Mouse (Mus musculus): ENCODE results near the gene Oas2.
"Not testable (repeated sequence)": the region's sequence is repeated elsewhere in the genome, so short reads cannot be mapped to it uniquely, and the experiment has no call there.

Oas2 gene

DNA sequence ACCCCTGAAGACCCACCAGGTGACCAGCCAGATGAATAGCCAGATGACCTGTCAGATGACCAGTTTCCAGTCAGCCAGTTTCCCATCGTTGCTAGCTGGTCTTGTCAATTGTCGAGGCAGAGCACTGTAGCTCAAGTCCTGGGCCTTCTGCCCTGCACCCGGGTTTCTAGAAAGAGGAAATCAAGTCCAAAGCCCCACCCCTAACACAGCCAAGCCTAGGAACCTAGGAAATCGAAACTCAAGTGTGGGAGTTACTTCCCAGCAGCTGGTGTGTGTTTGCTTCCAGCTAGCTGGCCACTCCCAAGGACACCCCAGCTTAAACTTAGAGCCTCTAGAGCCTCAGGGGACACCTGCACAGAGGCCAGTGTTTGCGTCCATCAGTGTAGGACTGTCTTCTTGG is at the start of gene Oas2:
TSS of gene Oas2 (minus strand) at position 166 of the 400 bp plus-strand sequence.
- no peak for DNase-seq

DNA sequence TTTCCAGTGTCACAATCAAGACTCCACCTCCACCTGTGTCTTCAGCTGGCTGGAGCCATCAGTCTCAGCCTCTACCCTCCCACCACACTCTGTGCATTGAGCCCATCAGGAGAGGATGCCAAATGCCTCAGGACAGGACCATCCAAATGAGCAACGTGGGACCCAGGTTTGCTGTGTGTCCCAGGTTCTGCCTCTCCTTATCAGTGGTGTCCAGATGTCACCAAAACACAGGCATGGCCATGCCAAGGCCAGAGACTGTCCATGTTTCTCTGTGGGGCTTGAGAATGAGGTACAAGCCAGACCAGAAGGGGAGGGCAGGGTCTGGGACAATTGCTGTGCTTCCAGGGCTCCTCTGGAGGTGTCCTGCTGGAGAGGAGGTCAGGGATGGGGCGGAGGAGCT is 49.3 kb upstream of the Oas2 start:
- not testable (repeated sequence) for DNase-seq

DNA sequence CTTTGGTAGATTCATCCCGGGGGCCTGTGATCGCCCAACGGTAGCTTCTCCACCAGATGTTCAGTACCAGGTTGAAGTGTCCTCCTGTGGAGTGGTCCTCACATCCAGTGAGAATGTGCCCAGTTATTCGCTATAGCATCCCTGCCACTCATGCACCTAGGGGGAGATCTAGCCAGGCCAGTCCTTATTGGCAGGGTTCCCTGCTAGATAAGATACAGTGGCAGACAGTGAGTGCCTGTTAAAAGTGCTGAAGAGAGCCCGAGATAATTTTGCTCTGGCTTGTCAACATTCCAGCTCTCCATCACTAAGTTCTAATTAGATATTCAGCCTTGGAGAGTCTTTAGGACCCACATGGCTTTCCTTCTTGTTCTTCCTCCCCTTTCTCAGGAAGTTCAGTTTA is 48.5 kb upstream of the Oas2 start:
- DNase-seq, result not testable (repeated sequence)

DNA sequence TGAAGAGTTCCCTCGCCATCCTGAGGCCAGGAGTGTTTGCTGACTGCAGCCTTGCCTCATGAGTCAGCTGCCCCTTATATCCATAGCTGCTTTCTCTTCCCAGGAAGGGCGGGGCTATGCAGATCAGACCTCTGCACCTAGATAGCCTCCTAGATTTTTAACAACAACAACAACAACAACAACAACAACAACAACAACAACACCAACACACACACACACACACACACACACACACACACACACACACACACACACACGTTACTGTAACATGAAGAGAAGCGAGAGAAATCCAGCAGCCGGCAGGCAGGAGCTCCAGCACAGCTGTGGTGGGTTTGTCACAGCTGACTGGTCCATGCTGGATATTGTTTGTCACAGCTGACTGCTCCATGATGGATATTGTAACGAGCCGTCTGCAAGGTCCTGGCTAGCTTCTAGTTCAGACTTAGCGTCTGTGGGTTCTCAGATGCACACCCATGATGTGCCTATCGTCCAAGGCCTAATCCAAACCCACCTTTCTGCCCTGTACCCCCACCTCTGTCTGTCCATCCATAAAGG is 45.9 kb upstream of the Oas2 start, which contains the start of gene Oas1e:
TSS of gene Oas1e (minus strand) at position 51 of the 555 bp plus-strand sequence.
- DNase-seq, result not testable (repeated sequence)

DNA sequence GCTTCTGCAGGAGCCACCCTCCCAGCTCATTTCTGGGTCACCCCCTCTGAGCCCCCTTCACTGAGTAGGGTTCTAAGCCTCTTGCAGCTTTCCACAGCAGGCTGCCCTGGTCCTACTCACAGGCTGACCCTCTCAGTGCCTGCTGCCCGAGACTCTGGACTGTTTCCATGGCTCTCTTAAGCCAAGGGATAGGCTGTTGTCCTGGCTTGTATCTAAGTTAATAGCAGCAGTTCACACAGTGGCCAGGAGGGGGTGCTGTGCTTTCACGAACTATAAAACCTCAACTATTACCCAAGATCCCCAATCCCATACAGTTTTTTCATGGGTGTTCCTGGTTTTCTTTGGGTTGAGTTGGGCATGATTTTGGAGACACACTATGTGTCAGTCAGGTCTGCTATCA is 43.4 kb upstream of the Oas2 start:
- DNase-seq, result peak; percentile 14

DNA sequence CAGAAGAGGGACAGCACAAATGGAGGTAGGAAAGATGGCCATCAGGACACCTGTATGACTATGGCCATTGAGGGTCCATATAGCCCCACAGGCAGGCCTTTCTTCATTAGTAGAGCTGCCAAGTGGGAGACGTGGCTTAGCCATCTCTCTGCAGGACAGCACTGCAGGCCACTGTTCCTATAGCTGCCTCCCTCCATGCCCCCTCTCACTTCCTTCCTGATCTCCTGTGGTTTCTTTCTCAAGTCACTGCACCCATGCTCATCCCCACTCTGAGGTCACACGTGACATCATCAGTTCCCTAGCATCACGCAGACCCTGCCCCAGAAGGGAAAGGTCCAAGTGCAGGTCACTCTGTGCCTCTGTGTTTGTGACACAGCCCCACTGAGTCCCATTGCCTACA is 37.4 kb upstream of the Oas2 start:
- no peak for DNase-seq

DNA sequence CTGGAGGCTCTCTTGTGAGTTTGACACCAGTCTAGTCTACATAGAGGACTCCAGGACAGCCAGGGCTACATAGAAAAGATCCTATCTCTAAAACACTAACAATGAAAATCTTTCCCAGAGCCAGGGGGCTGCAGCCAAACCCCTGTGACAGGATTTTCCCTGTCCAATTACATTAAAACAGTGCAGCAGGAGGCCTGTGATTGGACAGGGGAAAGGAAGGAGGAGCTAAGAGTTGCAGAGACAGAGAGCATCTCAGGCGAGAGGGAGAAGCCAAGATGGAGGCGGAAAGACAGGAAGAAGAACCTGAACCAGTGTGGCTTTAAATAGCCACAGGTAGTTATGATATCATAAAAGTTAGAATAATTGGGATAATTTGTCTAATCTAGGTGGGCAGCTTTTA is 32.8 kb upstream of the Oas2 start:
- DNase-seq, result no peak

DNA sequence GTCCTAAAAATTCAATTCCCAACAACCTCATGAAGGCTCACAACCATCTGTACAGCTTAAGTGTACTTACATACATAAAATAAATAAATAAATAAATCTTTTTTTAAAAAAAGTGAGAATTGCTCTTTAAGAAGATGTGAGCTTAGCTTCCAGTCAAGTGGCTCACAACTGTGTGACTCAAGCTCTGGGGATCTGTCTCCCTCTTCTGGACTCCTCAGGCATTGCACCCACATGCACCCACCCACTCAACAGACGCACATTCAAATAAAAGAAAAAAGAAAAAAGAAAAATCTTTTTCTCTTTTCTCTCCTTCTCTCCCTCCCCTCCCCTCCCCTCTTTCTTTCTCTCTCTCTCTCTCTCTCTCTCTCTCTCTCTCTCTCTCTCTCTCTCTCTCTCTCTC is 32.0 kb upstream of the Oas2 start:
- no peak for DNase-seq

DNA sequence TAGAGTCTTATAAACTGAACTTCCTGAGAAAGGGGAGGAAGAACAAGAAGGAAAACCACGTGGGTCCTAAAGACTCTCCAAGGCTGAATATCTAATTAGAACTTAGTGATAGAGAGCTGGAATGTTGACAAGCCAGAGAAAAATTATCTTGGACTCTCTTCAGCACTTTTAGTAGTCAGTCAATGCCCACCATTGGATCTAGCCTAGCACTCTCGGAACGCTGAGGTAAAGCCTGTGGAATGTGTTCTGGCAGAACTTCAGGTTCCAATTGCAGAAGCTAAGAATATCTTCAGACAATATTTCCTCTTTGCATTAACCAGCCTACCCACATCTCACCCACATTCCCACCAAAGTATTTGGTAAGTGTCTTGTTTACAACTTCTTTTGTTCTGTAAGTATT is 30.3 kb upstream of the Oas2 start:
- DNase-seq, result no peak

DNA sequence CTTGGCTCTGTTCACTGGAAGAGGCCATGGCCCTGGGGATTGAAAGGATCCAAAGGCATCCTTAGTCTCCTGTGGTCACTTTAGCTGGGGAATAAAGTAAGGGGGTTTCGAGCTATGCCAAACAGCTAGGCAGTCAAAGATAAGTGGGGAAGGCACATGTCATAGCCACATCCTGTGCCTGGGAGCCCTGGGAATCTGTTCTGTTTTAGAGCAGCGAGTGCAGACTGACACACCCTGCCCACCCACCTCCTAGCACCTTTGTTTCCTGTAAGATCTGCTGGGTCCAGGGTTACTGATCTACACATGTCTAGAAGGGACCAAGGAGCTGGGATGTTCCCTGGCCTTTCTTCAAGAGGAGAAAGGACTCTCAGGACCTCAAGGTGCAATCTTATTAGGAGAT is 29.3 kb upstream of the Oas2 start:
- DNase-seq, result no peak

DNA sequence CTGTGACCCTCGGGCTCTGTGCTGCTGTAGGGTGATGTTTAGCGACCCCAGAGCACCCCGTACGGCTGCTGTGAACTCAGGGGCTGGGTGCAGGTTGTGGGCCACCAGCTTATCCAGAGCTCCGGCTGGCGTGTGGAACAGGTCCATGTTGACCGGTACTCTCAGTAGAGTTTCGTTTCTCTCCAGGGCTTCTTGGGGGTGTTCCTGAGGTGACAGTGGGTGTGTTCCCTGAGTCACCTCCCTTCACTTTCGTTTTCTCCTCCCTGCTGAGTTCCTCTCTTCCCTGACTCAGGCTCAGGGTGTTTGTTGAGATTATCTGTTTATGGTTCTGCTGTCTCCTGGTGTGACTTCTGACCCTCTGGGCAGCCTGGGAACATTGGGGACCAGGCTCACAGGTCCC is 27.8 kb upstream of the Oas2 start, which contains the start of gene Oas3:
TSS of gene Oas3 (minus strand) at position 184 of the 400 bp plus-strand sequence.
- DNase-seq, result no peak

DNA sequence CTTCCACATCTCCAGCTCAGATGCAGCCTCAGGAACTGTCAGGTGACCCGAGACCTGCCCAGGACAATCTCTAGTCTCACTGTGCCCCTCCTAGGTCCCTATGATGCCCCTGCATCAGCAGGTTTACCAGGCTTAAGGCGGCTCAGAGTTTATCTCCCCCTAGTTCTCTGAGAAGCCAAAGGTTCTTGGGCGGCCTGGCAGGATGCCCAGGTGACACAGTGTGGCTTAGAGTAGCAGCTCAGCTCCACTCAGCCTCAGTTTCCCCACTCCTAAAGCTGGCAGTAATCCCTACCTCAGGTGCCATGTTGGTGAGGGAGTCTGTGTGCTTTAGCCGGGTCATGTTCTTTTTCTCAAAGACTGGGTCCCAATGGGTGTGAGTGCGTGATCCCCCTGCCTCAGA is 27.1 kb upstream of the Oas2 start:
- no peak for DNase-seq

DNA sequence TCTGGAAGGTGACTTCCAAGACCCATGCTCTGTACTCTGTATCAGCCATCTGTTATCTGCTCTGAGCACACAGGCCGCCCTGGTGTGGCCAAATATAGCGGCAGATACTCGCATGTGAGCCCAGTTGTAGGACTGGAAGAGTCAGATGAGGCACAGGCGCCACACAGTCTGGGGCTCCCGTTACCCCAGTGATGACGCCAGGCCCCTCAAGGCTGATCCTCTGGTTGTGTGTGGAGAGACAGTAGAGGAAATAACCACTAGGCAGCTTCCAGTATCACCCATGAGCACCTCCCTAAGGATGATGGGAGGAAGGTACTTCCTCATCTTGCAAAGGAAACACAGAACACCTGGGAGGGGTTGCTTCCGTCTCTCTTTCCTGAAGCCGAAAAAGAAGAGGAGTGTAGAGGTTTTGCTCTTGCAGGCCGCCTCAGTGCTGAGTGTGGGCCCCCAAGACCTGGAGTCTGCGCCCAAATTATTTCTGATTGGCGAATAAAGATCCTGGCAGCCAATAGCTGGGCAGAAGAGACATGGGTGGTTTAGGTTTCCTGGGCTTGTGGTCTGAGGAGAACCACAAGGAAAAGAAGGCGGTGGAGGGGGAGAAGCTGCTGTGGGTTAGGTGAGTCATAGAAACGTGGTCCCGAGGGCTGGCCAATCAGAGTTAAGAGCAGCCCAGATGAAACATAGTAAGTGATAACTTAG is 25.8 kb upstream of the Oas2 start:
- no peak for DNase-seq

DNA sequence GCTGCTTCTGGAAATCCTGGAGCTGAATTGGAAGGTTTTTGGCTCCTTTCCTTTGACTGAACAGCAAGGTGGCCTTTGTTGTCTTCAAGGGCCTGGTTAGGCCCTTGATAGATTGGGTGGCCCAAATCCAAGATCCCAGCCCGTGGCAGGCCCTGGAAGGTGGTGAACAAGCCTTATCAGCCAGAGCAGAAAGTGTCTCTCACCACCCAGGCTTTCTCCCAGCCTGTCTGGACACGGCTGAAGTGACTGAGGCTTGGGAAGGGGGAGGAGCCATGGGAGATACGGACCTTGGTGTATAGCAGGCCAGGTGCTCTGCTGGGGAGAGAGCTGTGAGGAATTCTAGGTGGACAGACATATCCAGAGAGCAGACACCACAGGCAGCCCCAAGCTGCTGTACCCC is 19.7 kb upstream of the Oas2 start:
- DNase-seq, result no peak

DNA sequence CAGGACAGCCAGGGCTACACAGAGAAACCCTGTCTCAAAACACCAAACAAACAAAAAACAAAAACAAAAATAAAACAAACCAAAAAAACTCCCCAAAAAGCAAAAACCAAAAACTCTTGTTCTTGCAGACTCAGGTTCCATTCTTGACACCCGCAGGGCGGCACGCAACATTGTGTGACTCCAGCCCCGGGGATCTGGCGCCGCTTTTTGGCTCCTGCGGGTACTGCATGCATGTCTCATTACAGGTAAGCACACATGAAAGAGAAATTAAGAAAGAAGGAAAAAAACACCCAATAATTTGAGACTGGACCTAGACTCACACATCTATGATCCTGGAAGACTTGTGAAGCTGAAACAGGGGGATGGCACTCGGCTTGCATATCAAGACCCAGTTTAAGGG is 15.4 kb upstream of the Oas2 start:
- DNase-seq, result no peak

DNA sequence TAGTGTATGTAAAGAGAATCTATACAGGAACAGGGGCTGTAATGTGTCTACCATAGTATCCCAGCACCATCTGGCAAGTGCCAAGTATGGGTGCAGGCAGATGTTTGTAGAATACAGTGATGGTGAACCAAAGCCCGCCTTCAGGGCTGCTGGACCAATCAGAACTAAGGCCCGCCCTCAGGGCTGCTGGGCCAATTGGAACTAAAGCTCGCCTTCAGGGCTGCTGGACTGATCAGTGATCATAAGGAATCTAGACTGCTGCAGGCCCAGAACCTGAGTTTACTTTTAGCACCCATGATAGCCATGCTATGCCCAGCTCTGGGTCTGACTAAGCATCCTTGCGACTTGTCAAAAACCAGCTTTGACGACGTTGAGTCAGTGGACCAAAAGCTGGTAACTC is 12.2 kb upstream of the Oas2 start:
- DNase-seq, result no peak

DNA sequence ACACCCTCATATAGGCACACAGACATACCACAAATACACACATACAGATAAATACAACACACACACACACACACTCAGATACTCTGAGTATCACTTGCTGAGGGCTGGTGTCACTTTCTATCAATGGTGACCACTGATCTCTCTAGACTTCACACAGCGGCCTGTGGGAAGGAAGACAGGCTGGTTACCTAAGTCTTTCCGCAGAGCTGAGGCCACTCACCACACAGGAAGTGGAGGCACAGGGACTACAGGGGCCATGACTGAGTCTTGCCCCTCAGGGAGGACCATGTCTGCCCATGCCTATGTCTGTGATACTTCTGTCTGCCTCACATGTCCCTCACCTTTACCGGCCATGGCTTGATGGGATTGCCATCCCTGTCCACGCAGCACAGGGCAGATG is 4.6 kb upstream of the Oas2 start:
- no peak for DNase-seq

DNA sequence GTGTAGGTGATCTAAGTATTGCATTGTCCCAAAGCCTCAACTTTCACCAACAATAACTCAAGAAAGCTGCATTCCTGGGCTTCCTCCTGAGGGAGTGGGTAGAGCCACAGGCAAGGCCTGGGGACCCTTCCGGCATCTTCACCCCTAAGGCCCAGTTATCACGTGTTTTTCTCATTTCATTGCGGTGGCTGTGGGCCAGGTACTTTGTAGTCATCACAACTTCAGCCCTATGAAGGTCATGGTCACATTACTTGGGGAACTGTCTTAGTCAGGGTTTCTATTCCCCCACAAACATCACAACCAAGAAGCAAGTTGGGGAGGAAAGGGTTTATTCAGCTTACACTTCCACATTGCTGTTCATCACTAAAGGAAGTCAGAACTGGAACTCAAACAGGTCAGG is 3.1 kb upstream of the Oas2 start:
- DNase-seq, result no peak

DNA sequence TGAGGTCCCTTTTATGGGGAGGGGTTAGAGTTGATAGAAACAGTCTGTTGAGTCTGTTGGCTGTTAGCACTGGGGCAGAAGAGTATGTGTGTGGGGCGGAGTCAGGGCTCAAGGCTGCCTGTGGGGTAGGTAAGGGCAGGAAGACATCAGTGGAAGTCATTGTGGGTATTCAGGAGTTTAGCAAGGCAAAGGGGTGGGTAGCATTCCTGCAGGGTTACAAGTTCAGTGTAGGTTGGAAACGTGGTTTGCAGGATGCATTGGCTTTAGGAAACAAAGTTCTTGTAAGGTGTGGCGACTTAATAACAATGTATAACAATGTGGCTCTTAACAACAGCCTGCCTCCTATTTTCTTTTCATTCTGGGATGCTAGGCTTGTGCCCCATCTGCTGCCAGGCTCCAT is 1.6 kb upstream of the Oas2 start:
- DNase-seq, result no peak

DNA sequence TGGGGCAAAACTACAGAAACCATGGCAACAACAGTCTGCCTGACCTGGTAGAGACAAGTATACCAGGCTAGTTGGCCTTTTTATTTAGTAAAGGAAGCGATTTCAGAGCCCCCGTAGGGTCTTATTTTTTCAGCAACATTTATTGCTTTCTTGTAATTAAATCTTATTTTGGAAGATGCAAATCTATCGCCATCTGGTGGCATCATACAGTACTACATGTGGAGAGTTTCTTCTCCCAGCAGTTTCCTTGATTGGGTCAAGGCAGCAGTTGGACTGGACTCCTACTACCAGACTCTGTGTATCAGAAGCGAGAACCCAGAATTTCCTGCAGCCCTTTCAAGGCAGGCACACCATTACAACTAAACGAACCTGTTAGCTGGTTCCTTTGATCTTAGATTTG is 3.2 kb downstream of the Oas2 start:
- peak; percentile 22 for DNase-seq

DNA sequence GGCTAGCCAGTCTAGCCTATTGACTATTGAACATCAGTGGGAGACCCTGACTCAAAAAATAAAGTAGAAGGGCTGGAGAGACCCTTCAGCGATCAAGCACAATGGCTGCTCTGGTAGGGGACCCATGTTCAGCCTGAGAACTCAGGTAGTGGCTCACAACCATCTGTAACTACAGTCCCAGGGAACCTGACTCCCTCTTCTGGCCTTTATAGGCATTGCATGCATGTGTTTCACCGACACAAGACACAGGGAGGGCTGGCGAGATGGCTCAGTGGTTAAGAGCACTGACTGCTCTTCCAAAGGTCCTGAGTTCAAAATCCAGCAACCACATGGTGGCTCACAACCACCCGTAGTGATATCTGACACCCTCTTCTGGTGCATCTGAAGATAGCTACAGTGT is 7.5 kb downstream of the Oas2 start:
- no peak for DNase-seq

DNA sequence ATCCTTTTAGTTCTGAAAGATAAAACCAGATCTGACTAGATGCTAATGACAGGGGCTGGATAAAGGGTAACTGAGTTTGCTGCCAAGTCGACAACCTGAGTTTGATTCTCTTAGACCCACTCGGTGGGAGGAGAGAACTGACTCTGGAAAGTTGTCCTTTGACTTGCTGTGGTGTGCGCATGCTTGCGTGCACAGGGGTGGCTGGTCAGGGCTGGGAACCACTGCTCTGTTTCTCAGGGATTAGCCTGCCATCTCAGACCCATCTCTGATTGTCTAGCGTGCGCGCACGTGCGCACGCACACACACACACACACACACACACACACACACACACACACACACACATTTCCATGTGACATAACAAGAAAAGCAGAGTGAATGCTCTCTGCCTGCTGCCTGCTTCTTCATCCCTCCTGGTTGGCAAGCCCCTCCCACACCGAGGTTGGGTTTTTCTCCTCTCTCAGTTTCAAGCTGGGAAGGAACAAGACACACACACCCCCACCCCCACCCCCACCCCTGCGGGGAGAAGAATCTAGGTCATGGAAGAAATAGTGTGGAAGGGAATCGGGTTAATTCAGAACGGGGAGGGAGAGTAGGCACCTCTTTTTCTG is 15.2 kb downstream of the Oas2 start:
- DNase-seq, result no peak

DNA sequence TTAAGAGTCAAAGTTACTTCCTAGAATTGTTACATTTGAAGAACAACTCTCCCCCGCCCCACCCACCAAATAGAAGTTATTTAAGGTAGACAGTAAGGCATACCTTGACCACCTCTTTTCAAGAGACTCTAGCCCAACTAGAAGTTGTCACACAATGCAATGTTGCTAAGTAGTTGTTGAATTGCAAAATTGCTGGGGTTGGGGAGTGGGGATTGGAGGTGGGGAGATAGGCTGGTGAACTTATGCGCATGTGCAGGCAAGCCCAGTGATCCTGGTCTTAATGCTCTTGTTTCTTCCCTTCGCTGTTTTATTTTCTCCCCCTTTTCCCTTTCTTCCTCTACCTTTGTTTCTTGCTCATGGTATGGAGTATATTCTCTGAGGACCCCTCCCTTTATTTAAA is 16.0 kb downstream of the Oas2 start:
- DNase-seq, result no peak

DNA sequence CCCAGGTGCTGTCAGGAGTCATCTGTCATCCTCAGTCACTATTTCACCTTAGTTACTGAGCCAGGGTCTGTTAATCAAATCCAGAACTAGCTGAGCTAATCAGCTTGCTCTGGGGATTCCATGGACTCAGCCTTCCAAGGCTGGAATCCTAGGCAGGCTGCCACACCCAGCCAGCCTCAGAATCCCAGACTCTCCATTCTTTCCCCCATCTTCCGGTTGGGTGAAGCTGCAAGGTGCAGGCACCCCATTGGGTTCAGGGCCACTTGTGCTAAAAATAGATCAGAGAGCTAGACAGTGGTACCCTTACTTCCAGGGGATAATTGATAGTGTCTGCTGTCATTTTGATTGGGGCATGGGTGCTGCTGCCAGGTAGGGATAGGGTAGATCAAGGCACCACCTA is 16.9 kb downstream of the Oas2 start:
- DNase-seq, result no peak

DNA sequence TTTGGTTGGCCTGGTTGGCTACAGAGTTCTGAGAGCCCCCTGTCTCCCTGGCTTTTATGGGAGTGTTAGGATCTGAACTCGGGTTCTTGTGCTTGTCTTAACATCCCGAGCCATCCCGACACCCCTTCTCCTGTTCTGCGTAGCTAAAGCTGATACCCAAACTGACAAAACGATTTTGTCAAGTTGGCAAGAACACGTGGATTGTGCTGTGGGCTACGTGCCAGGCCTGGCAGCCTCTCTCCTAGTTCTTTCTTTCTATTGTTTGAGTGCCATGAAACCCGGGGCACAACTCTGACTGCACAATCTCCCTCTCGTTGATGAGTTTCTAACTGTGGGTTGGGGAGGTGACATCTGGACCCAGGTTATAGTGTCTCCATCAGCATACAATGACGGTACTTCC is 20.3 kb downstream of the Oas2 start:
- DNase-seq, result no peak
